Mouse (Mus musculus): ENCODE results near the gene Gm4131.
A peak's percentile ranks its signal among the peaks of the same experiment; 100 is the strongest.
"Not testable (repeated sequence)": the region's sequence is repeated elsewhere in the genome, so short reads cannot be mapped to it uniquely, and the experiment has no call there.

The Gm4131 gene

GRCm38 (mm10) chr14:62566821-62567220 is at the start of gene Gm4131:
Gene Gm4131, minus strand, starts transcription at chr14:62566921.
- DNase-seq (ENCODE audit: low spot score) = not testable (repeated sequence)

GRCm38 (mm10) chr14:62609904-62610303 is 43.2 kb upstream of the Gm4131 start:
- DNase-seq (ENCODE audit: low spot score) = no peak

DNA sequence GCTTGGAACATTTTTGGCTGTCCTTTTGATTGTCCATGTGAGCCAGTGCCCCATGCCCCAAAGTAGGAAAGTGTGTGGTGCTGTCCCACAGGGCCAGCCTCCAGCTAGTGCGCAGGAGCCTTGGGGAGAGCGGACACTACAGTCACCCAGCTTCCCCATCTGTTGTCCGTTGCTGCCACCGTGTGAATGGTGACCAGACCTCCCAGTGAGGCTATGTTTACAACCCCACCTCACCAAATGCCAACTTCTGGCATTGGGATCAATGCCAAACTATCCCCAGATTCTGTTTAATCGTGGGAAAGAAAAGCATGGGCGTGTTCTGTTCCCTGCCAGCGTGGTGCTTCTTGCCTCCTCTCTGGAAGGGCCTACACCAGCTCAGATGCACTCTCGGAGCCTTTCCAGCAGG is 41.1 kb upstream of the Gm4131 start:
- peak; percentile 19 for DNase-seq (ENCODE audit: low spot score)

DNA sequence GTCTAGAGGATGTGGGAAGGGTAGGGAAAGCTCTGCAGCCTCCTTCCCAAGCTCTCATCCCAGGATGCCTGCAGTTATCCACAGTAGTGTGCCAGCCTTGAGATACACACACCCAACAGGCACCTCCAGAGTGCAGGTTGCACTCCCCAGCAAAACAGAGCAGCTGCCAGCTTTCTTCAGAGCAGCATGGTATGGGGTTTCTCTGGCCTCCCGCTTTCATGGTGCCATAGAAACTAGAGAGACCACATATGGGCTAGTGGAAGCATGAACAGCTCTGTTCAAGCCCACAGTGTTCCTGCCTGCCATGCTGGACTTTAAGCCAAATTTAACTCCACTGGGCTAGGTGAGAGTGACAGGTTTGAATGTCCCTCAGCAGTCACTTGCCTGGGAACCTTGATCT is 36.1 kb upstream of the Gm4131 start:
- no peak for DNase-seq (ENCODE audit: low spot score)

DNA sequence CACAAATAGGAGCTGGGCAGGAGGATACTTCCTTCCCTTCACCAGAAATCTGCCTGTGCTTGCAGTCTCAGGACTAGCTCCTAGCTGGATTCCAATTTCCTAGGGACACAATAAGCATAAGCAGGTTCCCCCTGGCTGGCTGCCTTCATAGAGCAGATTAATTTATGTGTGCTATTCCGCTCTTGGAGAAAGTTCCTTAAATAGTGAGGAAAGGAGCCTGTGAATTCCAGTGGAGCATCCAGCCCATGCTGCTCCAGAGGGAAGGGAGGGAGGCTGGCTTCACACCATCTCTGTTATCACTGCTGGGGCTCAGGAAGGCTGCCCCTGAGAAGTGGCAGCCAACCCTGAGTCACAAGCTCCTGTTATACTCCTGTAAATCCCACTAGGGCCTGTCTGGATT is 35.5 kb upstream of the Gm4131 start:
- DNase-seq (ENCODE audit: low spot score) = no peak

- no peak for DNase-seq (ENCODE audit: low spot score)
Measured at GRCm38 (mm10) chr14:62600109-62600522, 33.4 kb upstream of the Gm4131 start.

DNA sequence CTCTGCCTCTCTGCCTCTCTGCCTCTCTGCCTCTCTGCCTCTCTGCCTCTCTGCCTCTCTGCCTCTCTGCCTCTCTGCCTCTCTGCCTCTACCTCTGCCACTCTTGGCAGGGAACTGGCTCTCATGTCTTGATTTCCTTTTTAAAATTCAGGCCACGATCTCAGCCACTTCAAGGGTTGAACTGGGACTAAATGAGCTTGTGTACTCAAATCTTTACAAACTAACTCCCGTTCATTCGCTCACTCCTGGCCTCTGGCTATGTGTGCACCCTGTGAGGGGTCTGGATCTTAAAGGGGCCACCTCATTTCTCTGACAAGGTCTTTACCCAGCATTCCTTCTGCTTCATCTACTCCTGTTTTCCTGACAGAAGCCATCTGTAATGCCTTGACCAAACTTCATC is 18.6 kb upstream of the Gm4131 start:
- DNase-seq (ENCODE audit: low spot score) = no peak

DNA sequence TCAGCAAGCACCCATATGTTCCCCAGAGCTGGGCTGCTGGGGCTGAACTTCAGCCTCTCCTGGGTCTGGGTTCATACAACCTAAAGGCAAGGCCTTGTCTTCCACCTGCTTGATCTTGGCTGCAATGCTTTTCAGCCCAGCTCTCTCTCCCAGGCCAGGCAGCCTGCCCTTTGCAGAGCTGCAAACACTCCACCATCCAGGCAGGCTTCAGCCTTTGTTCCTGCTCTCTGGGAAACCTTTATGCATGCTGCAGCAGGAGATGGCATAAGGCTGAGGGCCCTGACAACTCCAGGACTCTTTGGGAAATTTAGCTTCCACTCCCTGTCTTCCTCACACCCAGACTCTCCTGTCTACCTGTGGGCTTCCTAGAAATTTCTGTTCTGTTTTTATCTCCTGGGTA is 17.9 kb upstream of the Gm4131 start:
- no peak for DNase-seq (ENCODE audit: low spot score)

DNA sequence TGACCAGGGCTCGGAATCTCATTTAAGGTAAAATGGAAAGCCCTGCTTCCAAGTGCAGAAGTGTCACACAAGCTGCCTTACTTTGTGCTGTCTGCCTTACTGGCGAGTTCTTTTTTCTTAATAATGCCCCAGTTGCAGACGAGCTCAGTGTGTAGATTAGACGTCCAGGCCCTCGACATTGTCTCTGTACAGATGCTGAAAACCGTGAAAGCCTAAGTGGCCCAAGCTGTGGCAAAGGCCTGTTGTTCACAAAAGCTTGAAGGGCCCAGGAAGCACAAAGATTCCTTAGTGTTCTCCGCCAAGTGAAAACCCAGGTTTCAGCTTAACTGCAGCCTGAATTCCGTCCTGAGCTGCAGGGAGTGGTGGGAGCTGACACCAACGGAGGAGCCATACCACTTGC is 15.0 kb upstream of the Gm4131 start:
- no peak for DNase-seq (ENCODE audit: low spot score)

DNA sequence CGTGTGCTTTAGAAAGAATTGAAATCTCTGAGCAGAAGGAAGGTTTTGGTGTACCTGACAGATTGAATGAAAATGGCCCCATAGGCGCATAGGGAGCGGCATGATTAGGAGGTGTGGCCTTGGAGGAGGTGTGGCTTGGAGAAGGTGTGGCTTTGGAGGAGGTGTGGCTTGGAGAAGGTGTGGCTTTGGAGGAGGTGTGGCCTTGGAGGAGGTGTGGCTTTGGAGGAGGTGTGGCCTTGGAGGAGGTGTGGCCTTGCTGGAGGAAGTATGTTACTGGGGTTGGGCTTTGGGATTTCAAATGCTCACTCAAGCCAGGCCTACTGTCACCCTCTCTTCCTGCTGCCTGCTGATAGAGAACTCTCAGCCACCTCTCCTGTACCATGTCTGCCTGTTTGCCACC is 14.2 kb upstream of the Gm4131 start:
- no peak for DNase-seq (ENCODE audit: low spot score)

GRCm38 (mm10) chr14:62575862-62576261 is 9.1 kb upstream of the Gm4131 start:
- DNase-seq (ENCODE audit: low spot score) = no peak

DNA sequence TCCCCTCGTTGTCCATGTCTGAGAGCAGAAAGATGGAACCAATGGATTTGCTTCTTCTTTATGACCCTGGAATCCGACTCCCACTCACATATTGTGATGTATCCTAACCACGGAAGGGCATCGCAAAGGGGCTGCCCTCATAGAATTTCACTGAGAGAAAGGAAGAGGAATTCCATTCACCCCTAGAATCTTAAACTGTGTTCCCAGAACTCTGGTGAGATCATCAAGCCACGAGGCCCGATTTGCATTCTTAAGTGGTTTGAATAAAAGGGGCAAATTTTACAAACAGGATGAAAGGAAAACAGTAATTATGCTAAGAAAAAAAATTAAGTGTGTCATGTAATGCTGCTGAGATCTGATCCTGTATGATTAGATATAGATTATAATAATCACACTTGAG is 8.2 kb upstream of the Gm4131 start:
- DNase-seq (ENCODE audit: low spot score) = no peak

GRCm38 (mm10) chr14:62573454-62573853 is 6.7 kb upstream of the Gm4131 start:
- DNase-seq (ENCODE audit: low spot score) = no peak

DNA sequence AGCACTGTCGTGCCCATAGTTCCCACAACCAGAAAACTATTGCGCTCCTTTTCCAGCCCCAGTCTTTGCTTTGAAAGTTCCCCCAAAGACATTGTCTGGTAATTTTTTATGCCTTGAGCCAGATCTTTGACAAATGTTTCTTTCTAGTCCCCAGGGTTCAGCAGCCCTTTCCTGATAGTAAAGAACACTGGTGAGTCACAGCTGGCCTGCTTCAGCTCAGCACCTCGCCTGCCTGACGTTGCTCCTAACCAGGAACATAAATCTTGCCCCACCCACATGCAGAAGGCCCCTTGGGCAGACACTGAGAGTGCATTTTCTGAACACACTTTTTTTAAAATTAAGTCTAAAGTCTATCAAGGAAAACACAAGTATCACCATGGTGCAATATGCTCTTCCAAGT is 3.6 kb upstream of the Gm4131 start:
- no peak for DNase-seq (ENCODE audit: low spot score)

GRCm38 (mm10) chr14:62569463-62569862 is 2.7 kb upstream of the Gm4131 start:
- DNase-seq (ENCODE audit: low spot score) = no peak

GRCm38 (mm10) chr14:62563679-62564078 is 3.0 kb downstream of the Gm4131 start:
- peak; percentile 16 for DNase-seq (ENCODE audit: low spot score)

DNA sequence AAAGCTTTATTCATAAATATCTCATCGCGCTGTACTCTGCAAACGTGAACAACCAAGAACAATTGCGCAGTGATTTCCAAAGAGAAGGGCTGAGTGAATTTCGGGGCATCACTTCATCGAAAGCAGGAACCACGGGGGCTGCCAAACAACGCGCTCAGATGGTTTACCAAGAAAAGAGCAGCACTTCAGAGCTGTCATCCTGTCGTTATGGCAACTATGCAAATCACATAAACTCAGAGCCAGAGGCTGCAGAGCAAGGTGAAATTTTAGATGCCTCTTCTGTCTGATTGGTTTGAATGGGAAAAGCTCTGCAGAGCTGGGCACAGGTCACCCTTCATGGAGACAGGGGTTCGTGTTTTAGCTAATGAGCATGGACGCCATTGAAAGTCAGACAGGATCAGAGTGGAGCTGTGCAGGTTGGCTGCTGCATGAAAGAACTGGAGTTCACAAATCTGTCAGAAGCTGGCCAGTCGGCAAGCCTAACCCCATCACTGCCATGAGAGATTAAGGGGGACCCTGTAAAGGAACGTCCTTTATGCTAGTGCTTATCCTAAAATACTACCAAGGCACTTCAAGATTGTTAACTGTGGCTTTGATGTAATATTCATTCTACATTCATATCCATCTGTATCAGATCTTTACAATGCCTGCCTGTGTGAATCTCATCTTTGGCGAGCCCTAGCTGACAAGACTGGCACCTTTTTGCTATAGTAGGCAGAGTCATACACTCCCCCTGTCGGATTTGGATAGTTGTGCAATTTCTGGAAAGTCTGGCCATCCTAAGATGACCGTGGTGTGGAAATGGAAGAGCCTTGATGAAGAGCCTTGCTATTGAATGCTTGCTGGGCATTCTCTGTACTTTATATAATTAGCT is 4.6 kb downstream of the Gm4131 start:
- DNase-seq (ENCODE audit: low spot score) = no peak

GRCm38 (mm10) chr14:62557111-62557510 is 9.6 kb downstream of the Gm4131 start:
- DNase-seq (ENCODE audit: low spot score) = no peak

DNA sequence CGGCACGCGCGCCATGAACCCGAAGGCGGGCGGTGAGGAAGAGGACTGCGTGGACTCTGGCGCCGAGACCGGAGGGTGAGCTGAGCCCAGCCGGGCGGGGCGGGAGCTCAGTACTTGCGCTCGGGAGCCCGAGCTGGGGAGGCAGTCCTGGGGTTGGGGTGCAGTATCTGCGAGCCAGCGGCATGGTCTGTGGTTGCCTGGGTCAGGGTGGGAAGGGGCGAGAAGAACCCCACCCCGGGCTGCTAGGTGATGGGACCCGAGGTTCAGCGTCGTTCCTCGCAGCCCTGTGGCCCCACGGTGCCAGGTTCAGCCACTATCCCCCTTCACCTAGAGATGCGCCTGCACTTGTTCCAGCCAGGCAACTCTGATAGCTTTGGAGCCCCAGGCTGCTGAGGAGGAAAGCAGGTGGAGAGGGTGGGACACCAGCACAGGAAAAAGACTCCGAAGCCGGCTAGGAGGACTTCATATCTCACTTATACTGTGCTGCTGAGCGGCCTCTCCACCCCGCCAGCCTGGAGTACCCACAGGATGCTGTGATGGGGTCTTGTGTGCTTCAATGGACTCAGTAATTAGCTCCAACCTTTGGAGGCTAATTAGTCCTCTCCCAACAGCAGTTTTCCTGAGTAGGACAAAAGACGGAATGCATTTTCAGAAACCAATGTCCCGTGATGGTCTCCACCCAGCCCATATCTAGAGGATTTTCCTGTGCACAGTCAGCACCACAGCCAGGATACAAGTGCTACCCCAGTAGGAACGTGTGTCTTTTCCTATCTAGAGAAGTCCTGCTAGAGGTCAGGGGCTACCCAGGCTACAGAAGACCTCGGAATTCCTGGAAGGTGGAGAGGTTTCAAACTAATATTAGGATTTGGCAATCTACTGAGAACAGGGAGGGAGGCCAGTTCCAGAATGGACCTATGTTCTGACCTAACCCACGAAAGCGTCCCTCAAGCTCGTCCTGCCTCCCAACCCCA is 10.6 kb downstream of the Gm4131 start:
- DNase-seq (ENCODE audit: low spot score) = no peak

DNA sequence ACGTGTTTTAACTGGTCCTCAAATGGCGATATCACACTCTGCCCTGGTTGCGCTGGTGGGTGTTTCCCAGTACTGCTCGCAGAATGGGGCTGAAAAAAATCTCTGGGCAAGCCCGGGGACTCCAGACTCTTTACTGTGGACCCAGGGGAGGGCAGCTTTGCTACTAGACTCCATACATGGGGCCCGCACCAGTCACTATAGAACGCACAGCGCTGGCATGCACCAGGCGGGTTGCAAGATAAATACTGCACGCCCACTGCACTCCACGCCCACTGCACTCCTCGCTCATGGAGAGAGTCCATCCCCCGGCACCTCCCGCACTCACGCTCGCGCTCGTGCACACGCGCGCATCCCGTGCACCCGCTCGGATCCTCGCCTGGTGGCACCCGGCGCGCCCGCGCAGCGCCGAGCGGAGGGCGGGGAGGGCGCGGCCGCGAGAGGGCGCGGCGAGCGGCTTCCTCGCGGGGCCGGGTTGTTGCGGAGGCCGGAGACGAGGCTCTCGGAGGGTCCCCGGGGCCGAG is 11.4 kb downstream of the Gm4131 start, which contains the start of gene Fam124a:
TSS of gene Fam124a (plus strand) at position 429 of the 521 bp plus-strand sequence.
- peak; percentile 68 for DNase-seq (ENCODE audit: low spot score)

- DNase-seq (ENCODE audit: low spot score) = no peak
Measured at GRCm38 (mm10) chr14:62553786-62554185, 12.9 kb downstream of the Gm4131 start.

GRCm38 (mm10) chr14:62552771-62553170 is 13.9 kb downstream of the Gm4131 start:
- DNase-seq (ENCODE audit: low spot score) = no peak

Measured in ovary, postnatal 36 days (tissue).